Mouse (Mus musculus): ENCODE measurements around the gene Gm32802. TPM values are rescaled to one million over a fixed set of nuclear protein-coding genes. Genes with fewer than 3 reads are reported as not detected.
"Not testable (repeated sequence)": the region's sequence is repeated elsewhere in the genome, so short reads cannot be mapped to it uniquely, and the experiment has no call there.

Gene Gm32802
- not detected in 2 replicates for polyA plus RNA-seq (2012; rRNA removed)

GRCm38 (mm10) chr10:118258388-118258787 is at the start of gene Gm32802:
Gene Gm32802 (plus strand): TSS chr10:118258688.
- DNase-seq; H3K4me1 ChIP-seq (replicated peaks; ENCODE audit: control insufficient read depth, insufficient read depth, low read length); H3K36me3 ChIP-seq (ENCODE audit: control insufficient read depth, insufficient read depth, low read length); H3K27ac ChIP-seq (ENCODE audit: control insufficient read depth, insufficient read depth, low read length); H3K4me3 ChIP-seq (ENCODE audit: control insufficient read depth, insufficient read depth, low read length); H3K27me3 ChIP-seq (ENCODE audit: control insufficient read depth, insufficient read depth, low read length): not testable (repeated sequence)
- no CpG with 5 or more reads among the region's 13 CpGs for WGBS

DNA sequence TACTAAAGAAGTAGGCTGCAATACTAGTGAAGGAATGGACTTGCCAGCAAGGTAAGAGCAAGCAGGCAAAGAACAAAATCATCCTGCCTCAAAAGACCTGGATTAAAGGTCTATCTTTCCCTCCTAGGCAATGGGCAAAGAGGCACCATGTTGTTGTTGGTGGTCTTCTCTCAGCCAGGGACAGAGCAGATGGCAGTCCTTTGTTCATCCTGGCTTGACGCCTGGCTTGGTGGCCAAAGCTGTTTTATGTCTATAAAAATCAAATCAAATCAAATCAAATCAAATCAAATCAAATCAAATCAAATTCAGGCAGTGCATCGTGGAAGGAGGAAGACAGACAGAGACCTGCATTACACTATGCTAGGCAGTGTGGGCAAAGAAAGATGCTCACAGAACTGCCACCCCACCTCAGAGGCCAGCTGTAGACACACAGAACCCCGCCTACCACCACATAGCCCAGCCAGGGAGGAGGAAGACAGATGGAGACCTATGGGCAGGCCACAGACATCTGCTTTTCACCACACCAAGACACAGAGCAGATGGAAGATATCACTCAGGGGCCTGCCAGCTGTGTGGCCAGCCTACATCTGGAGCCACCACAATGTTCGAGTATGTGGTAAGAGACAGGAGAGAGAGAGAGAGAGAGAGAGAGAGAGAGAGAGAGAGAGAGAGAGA is 42.6 kb upstream of the Gm32802 start:
- H3K36me3 ChIP-seq (ENCODE audit: control insufficient read depth, insufficient read depth, low read length); H3K4me1 ChIP-seq (replicated peaks; ENCODE audit: control insufficient read depth, insufficient read depth, low read length); H3K27me3 ChIP-seq (ENCODE audit: control insufficient read depth, insufficient read depth, low read length); H3K27ac ChIP-seq (ENCODE audit: control insufficient read depth, insufficient read depth, low read length); DNase-seq; H3K4me3 ChIP-seq (ENCODE audit: control insufficient read depth, insufficient read depth, low read length): not testable (repeated sequence)
- 27% methylated on average over 3 of the region's 4 CpGs for WGBS

- not testable (repeated sequence) for H3K36me3 ChIP-seq (ENCODE audit: control insufficient read depth, insufficient read depth, low read length); H3K27ac ChIP-seq (ENCODE audit: control insufficient read depth, insufficient read depth, low read length); H3K27me3 ChIP-seq (ENCODE audit: control insufficient read depth, insufficient read depth, low read length); H3K4me1 ChIP-seq (replicated peaks; ENCODE audit: control insufficient read depth, insufficient read depth, low read length); DNase-seq; H3K4me3 ChIP-seq (ENCODE audit: control insufficient read depth, insufficient read depth, low read length)
- WGBS: 100% methylated on average over 1 of the region's 2 CpGs
These were observed 30.9 kb upstream of the Gm32802 start for GRCm38 (mm10) chr10:118227629-118228028.

- H3K27me3 ChIP-seq (ENCODE audit: control insufficient read depth, insufficient read depth, low read length); H3K4me1 ChIP-seq (replicated peaks; ENCODE audit: control insufficient read depth, insufficient read depth, low read length); H3K4me3 ChIP-seq (ENCODE audit: control insufficient read depth, insufficient read depth, low read length); H3K27ac ChIP-seq (ENCODE audit: control insufficient read depth, insufficient read depth, low read length); DNase-seq; H3K36me3 ChIP-seq (ENCODE audit: control insufficient read depth, insufficient read depth, low read length): not testable (repeated sequence)
- 83% methylated on average over 1 of the region's 5 CpGs for WGBS
These were observed 25.9 kb upstream of the Gm32802 start for GRCm38 (mm10) chr10:118232607-118233006.

DNA sequence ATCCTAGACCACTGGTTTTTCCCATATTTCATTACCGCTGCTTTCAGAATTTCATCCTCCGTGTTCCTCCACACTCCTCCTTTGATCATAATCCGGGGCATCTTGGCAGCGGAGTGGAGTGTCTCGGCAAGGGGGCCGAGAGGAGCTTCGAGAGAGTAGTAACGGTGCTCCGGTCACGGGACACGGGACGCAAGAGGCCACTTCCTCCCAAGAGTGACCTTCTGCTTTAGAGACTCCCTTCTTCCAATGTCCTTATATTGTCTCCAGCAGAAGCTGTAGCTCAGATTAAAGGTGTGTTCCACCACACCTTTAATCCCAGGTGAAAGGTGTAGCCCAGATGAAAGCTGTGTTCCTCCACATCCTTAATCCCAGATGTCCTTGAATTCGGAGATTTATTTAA is 17.8 kb upstream of the Gm32802 start, which contains the start of gene Gm32717:
Gene Gm32717, minus strand, starts transcription at position 101 of the 400 bp plus-strand sequence.
- H3K27me3 ChIP-seq (ENCODE audit: control insufficient read depth, insufficient read depth, low read length); H3K36me3 ChIP-seq (ENCODE audit: control insufficient read depth, insufficient read depth, low read length); H3K4me3 ChIP-seq (ENCODE audit: control insufficient read depth, insufficient read depth, low read length); H3K27ac ChIP-seq (ENCODE audit: control insufficient read depth, insufficient read depth, low read length); DNase-seq; H3K4me1 ChIP-seq (replicated peaks; ENCODE audit: control insufficient read depth, insufficient read depth, low read length): not testable (repeated sequence)
- no CpG with 5 or more reads among the region's 13 CpGs for WGBS

DNA sequence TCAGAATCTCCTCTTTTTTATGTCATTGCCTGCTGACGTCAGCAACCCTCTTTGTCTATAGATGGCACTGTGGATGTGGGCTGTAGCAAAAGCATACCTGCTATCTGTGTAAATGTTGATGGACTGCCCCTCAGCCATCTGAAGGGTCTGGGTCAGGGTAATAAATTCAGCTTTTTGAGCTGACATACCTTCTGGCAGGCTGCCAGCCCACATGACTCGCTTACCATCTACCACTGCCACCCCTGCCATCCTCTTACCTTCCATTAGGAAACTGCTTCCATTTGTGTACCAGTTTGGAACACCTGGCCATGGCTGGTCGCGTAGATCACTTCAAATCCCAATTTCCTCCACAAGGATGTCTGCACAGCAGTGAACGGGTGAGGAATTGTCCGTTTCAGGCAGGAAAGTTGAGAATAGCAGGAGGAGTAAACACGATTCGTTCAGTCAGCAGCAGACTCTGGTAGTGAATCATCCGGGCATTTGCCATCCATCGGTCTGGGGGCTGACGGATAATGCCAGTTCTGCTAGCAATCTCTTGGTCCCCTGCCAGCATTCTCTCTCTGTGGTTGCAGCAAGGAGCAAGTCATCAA is 9.4 kb upstream of the Gm32802 start:
- not testable (repeated sequence) for DNase-seq; H3K36me3 ChIP-seq (ENCODE audit: control insufficient read depth, insufficient read depth, low read length); H3K27me3 ChIP-seq (ENCODE audit: control insufficient read depth, insufficient read depth, low read length); H3K27ac ChIP-seq (ENCODE audit: control insufficient read depth, insufficient read depth, low read length); H3K4me3 ChIP-seq (ENCODE audit: control insufficient read depth, insufficient read depth, low read length); H3K4me1 ChIP-seq (replicated peaks; ENCODE audit: control insufficient read depth, insufficient read depth, low read length)
- WGBS: 78% methylated on average over 11 of the region's 11 CpGs

DNA sequence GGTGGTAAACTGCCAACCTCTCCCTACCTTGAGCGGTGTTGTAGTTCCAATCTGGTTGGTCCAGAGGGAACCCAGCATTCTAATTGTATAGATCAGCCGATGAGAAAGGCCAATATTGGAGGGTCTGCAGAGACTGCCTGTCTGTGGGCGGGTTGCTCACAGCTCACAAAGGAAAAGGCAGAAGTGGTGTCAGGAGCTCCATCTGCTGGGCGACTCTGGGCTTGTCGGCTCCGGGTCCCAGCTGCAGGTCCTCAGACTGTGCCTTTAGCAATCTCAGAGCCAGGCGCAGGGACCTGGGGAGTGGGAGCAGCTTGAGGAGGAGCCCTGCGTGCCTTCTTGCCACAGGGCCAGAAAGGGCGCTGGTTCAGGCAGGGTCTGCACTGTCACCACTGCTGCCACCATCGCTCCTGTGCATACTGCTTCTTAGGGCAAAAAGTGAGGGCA is 7.6 kb upstream of the Gm32802 start:
- no peaks in the 10 kb centered on the region for H3K4me1 ChIP-seq (replicated peaks; ENCODE audit: control insufficient read depth, insufficient read depth, low read length)
- H3K27ac ChIP-seq (ENCODE audit: control insufficient read depth, insufficient read depth, low read length): no peak overlapping the region
- H3K36me3 ChIP-seq (ENCODE audit: control insufficient read depth, insufficient read depth, low read length): no peaks in the 10 kb centered on the region
- no peaks in the 10 kb centered on the region for H3K27me3 ChIP-seq (ENCODE audit: control insufficient read depth, insufficient read depth, low read length)
- peak; percentile 39 for DNase-seq
- 45% methylated on average over 10 of the region's 10 CpGs for WGBS
- no peak overlapping the region for H3K4me3 ChIP-seq (ENCODE audit: control insufficient read depth, insufficient read depth, low read length)
- TF ChIP-seq CTCF (IDR thresholded peaks at IDR 0.05; ENCODE audit: borderline replicate concordance, control insufficient read depth, extremely low read depth, insufficient read depth, low read length, poor library complexity): peak; percentile 42; the same call in 1 of the 2 replicates
- no peak for TF ChIP-seq POLR2A (IDR thresholded peaks at IDR 0.05; ENCODE audit: control insufficient read depth, extremely low read depth, insufficient read depth, low read length, poor library complexity)

- H3K4me3 ChIP-seq (ENCODE audit: control insufficient read depth, insufficient read depth, low read length); H3K27me3 ChIP-seq (ENCODE audit: control insufficient read depth, insufficient read depth, low read length); H3K36me3 ChIP-seq (ENCODE audit: control insufficient read depth, insufficient read depth, low read length); H3K4me1 ChIP-seq (replicated peaks; ENCODE audit: control insufficient read depth, insufficient read depth, low read length); DNase-seq; H3K27ac ChIP-seq (ENCODE audit: control insufficient read depth, insufficient read depth, low read length): not testable (repeated sequence)
- 41% methylated on average over 3 of the region's 8 CpGs for WGBS
These were observed 10.3 kb downstream of the Gm32802 start for GRCm38 (mm10) chr10:118268812-118269211.

DNA sequence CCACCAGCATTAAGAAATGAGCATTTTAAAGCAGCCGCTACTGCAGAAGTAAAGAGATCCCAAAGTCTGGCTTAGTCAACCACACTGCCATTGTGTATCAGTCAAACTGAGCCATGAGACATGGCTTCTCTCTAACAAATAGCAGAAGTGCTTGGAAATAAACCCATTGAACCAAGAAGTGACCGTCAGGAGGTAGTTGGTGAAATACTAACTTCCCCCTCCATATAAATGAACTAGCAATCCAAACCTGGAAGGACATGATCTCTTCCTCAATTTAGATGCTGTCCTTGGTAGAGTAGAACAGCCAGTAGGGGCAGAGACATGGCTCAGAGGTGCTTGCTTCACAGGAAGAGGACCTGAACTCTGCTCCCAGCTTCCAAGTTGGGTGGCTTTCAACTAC is 12.9 kb downstream of the Gm32802 start:
- 100% methylated on average over 1 of the region's 2 CpGs for whole genome bisulfite sequencing
- H3K4me3 ChIP-seq (ENCODE audit: control insufficient read depth, insufficient read depth, low read length); DNase-seq; H3K36me3 ChIP-seq (ENCODE audit: control insufficient read depth, insufficient read depth, low read length); H3K27me3 ChIP-seq (ENCODE audit: control insufficient read depth, insufficient read depth, low read length); H3K27ac ChIP-seq (ENCODE audit: control insufficient read depth, insufficient read depth, low read length); H3K4me1 ChIP-seq (replicated peaks; ENCODE audit: control insufficient read depth, insufficient read depth, low read length): not testable (repeated sequence)

DNA sequence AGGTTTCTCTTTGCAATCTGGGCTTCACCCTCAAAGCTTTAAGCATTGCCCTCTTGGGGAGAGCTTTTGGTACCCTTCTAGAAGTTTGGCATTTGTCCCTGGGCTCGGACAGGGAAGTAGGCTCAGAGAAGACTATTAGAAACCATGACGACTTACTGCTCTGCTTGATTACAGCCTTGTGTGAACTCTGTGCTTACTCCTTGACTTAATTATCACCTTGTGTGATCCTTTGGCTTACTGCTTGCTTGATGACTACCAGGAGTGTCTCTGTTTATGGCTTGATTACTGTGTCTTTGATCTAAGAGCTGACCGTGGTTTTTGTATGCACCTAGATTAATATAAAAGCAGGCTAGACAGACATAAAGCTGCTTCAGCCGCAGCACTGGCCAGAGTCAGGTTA is 19.6 kb downstream of the Gm32802 start:
- no CpG with 5 or more reads among the region's 4 CpGs for WGBS
- DNase-seq; H3K4me1 ChIP-seq (replicated peaks; ENCODE audit: control insufficient read depth, insufficient read depth, low read length): not testable (repeated sequence)

GRCm38 (mm10) chr10:118282565-118282964 is 24.1 kb downstream of the Gm32802 start:
- not testable (repeated sequence) for DNase-seq; H3K4me1 ChIP-seq (replicated peaks; ENCODE audit: control insufficient read depth, insufficient read depth, low read length); H3K27ac ChIP-seq (ENCODE audit: control insufficient read depth, insufficient read depth, low read length); H3K27me3 ChIP-seq (ENCODE audit: control insufficient read depth, insufficient read depth, low read length); H3K36me3 ChIP-seq (ENCODE audit: control insufficient read depth, insufficient read depth, low read length); H3K4me3 ChIP-seq (ENCODE audit: control insufficient read depth, insufficient read depth, low read length)
- 76% methylated on average over 7 of the region's 7 CpGs for WGBS

More for the DNA sequence above, 19.6 kb downstream of the Gm32802 start:
- H3K27ac ChIP-seq (ENCODE audit: control insufficient read depth, insufficient read depth, low read length); H3K36me3 ChIP-seq (ENCODE audit: control insufficient read depth, insufficient read depth, low read length); H3K27me3 ChIP-seq (ENCODE audit: control insufficient read depth, insufficient read depth, low read length); H3K4me3 ChIP-seq (ENCODE audit: control insufficient read depth, insufficient read depth, low read length): not testable (repeated sequence)

All from thymus, adult 2 months (tissue).